Mouse (Mus musculus): Measurements from ENCODE around the gene Pdgfb. TPM values are rescaled to one million over a fixed set of nuclear protein-coding genes. Genes with fewer than 3 reads are reported as not detected.

Gene Pdgfb
- polyA plus RNA-seq, 1 experiment from 2014 or later, result 2.8 TPM

DNA sequence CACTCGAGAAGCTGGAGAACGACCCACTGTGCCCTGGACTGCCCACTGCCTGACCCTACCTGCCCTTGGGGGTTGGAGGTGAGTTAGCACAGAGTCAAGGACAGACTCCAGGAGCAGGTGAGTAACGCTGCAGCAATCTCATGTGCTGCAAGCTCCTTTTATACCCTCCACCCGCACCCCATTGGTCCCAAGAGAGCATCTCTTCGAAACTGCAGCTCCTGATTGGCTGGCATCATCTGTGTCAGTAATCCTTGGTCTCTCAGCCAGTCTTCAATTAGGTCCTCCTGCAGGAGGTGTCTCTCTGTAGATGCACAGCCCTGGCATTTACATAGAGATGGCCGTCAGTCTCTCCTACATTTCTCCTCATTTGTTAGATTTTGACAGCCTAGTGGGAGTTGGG lies 47.4 kb downstream of the Pdgfb start:
- H3K4me1 ChIP-seq (replicated peaks; ENCODE audit: control insufficient read depth, insufficient read depth, low read length), result no peaks in the 10 kb centered on the region

GRCm38 (mm10) chr15:79964376-79964775 lies 50.4 kb downstream of the Pdgfb start:
- Histone ChIP-seq H3K4me1 (replicated peaks; ENCODE audit: control insufficient read depth, insufficient read depth, low read length) (no peaks in the 10 kb centered on the region), H3K9ac (ENCODE audit: low read length) (no peak overlapping the region), H3K4me2 (ENCODE audit: low read depth, low read length, severe bottlenecking) (no peak overlapping the region), H3K36me3 (ENCODE audit: control insufficient read depth, insufficient read depth, low read length) (no peaks in the 10 kb centered on the region), H3K27ac (ENCODE audit: low read depth, low read length) (no peak overlapping the region), H3K9me3 (ENCODE audit: control insufficient read depth, low read length) (no peaks in the 10 kb centered on the region), H3K4me3 (ENCODE audit: low read depth, low read length) (no peak overlapping the region), H3K27me3 (ENCODE audit: control insufficient read depth, insufficient read depth, low read length) (no peaks in the 10 kb centered on the region)
- 90% methylated on average over 7 of the region's 7 CpGs for WGBS
- ATAC-seq (replicated peaks; ENCODE audit: low FRiP score) (no peak), DNase-seq (ENCODE audit: low spot score) (no peak)

More for the DNA sequence above, 47.4 kb downstream of the Pdgfb start:
- H3K4me2 ChIP-seq (ENCODE audit: low read depth, low read length, severe bottlenecking), result no peak overlapping the region
- no peak for ATAC-seq (replicated peaks; ENCODE audit: low FRiP score)
- no peak overlapping the region for H3K27ac ChIP-seq (ENCODE audit: low read depth, low read length)
- H3K9me3 ChIP-seq (ENCODE audit: control insufficient read depth, low read length), result no peaks in the 10 kb centered on the region
- no peak for DNase-seq (ENCODE audit: low spot score)
- H3K36me3 ChIP-seq (ENCODE audit: control insufficient read depth, insufficient read depth, low read length), result no peaks in the 10 kb centered on the region
- WGBS, result 87% methylated on average over 6 of the region's 6 CpGs
- H3K4me3 ChIP-seq (ENCODE audit: low read depth, low read length), result no peak overlapping the region
- no peak overlapping the region for H3K9ac ChIP-seq (ENCODE audit: low read length)
- no peaks in the 10 kb centered on the region for H3K27me3 ChIP-seq (ENCODE audit: control insufficient read depth, insufficient read depth, low read length)

GRCm38 (mm10) chr15:79962661-79963060 lies 52.1 kb downstream of the Pdgfb start:
- Histone ChIP-seq H3K4me2 (ENCODE audit: low read depth, low read length, severe bottlenecking) (no peak overlapping the region), H3K4me3 (ENCODE audit: low read depth, low read length) (no peak overlapping the region), H3K27me3 (ENCODE audit: control insufficient read depth, insufficient read depth, low read length) (no peaks in the 10 kb centered on the region), H3K9me3 (ENCODE audit: control insufficient read depth, low read length) (no peaks in the 10 kb centered on the region), H3K36me3 (ENCODE audit: control insufficient read depth, insufficient read depth, low read length) (no peaks in the 10 kb centered on the region), H3K9ac (ENCODE audit: low read length) (no peak overlapping the region), H3K4me1 (replicated peaks; ENCODE audit: control insufficient read depth, insufficient read depth, low read length) (no peaks in the 10 kb centered on the region), H3K27ac (ENCODE audit: low read depth, low read length) (no peak overlapping the region)
- WGBS, result 69% methylated on average over 18 of the region's 18 CpGs
- DNase-seq (ENCODE audit: low spot score) (no peak), ATAC-seq (replicated peaks; ENCODE audit: low FRiP score) (no peak)

GRCm38 (mm10) chr15:79961366-79961921 lies 53.3 kb downstream of the Pdgfb start:
- DNase-seq (ENCODE audit: low spot score), result no peak
- Histone ChIP-seq H3K9ac (ENCODE audit: low read length) (no peak overlapping the region), H3K4me1 (replicated peaks; ENCODE audit: control insufficient read depth, insufficient read depth, low read length) (no peaks in the 10 kb centered on the region), H3K27ac (ENCODE audit: low read depth, low read length) (no peak overlapping the region), H3K4me3 (ENCODE audit: low read depth, low read length) (no peak overlapping the region), H3K9me3 (ENCODE audit: control insufficient read depth, low read length) (no peaks in the 10 kb centered on the region), H3K4me2 (ENCODE audit: low read depth, low read length, severe bottlenecking) (no peak overlapping the region), H3K36me3 (ENCODE audit: control insufficient read depth, insufficient read depth, low read length) (no peaks in the 10 kb centered on the region), H3K27me3 (ENCODE audit: control insufficient read depth, insufficient read depth, low read length) (no peaks in the 10 kb centered on the region)
- no peak for ATAC-seq (replicated peaks; ENCODE audit: low FRiP score)
- WGBS, result 70% methylated on average over 9 of the region's 9 CpGs

GRCm38 (mm10) chr15:79958418-79958817 lies 56.4 kb downstream of the Pdgfb start:
- no peak overlapping the region for H3K4me3 ChIP-seq (ENCODE audit: low read depth, low read length)
- H3K9me3 ChIP-seq (ENCODE audit: control insufficient read depth, low read length), result no peaks in the 10 kb centered on the region
- no peaks in the 10 kb centered on the region for H3K4me1 ChIP-seq (replicated peaks; ENCODE audit: control insufficient read depth, insufficient read depth, low read length)
- H3K9ac ChIP-seq (ENCODE audit: low read length), result no peak overlapping the region
- ATAC-seq (replicated peaks; ENCODE audit: low FRiP score) (no peak), DNase-seq (ENCODE audit: low spot score) (no peak)
- no peak overlapping the region for H3K4me2 ChIP-seq (ENCODE audit: low read depth, low read length, severe bottlenecking)
- H3K36me3 ChIP-seq (ENCODE audit: control insufficient read depth, insufficient read depth, low read length), result no peaks in the 10 kb centered on the region
- H3K27ac ChIP-seq (ENCODE audit: low read depth, low read length), result no peak overlapping the region
- H3K27me3 ChIP-seq (ENCODE audit: control insufficient read depth, insufficient read depth, low read length), result no peaks in the 10 kb centered on the region
- 68% methylated on average over 3 of the region's 3 CpGs for WGBS

DNA sequence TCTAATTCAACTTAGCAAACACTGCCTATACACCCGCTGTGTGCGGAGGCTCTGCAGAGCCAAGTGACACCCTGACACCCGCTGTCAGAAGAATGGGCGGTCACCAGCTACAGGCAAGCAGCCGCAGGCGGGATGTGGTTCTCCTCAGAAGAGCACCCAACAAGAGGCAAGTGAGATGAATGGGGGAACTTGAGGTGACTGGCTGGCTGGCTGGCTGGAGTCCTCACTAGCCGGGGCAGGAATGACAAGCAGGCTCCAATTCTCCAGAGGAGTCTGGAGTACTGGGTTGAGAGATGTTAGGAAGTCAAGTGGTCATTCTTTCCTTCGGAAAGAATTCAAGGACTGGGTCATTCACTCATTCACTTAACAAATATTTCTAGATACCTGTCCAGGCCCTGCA lies 58.2 kb downstream of the Pdgfb start:
- Histone ChIP-seq H3K36me3 (ENCODE audit: control insufficient read depth, insufficient read depth, low read length) (no peaks in the 10 kb centered on the region), H3K4me3 (ENCODE audit: low read depth, low read length) (no peak overlapping the region), H3K4me2 (ENCODE audit: low read depth, low read length, severe bottlenecking) (no peak overlapping the region), H3K27ac (ENCODE audit: low read depth, low read length) (no peak overlapping the region), H3K9ac (ENCODE audit: low read length) (no peak overlapping the region), H3K27me3 (ENCODE audit: control insufficient read depth, insufficient read depth, low read length) (no peaks in the 10 kb centered on the region), H3K4me1 (replicated peaks; ENCODE audit: control insufficient read depth, insufficient read depth, low read length) (0 out of 2 replicates have a peak, but pooled peaks cover 4% of the 10 kb centered on the region), H3K9me3 (ENCODE audit: control insufficient read depth, low read length) (no peaks in the 10 kb centered on the region)
- 91% methylated on average over 8 of the region's 8 CpGs for WGBS
- DNase-seq (ENCODE audit: low spot score), result no peak
- ATAC-seq (replicated peaks; ENCODE audit: low FRiP score), result no peak

- Histone ChIP-seq H3K4me3 (ENCODE audit: low read depth, low read length) (no peak overlapping the region), H3K9me3 (ENCODE audit: control insufficient read depth, low read length) (no peaks in the 10 kb centered on the region), H3K9ac (ENCODE audit: low read length) (no peak overlapping the region), H3K4me1 (replicated peaks; ENCODE audit: control insufficient read depth, insufficient read depth, low read length) (peaks cover 8% of the 10 kb centered on the region; the same call in 1 of the 2 replicates), H3K4me2 (ENCODE audit: low read depth, low read length, severe bottlenecking) (no peak overlapping the region), H3K27ac (ENCODE audit: low read depth, low read length) (no peak overlapping the region), H3K36me3 (ENCODE audit: control insufficient read depth, insufficient read depth, low read length) (no peaks in the 10 kb centered on the region), H3K27me3 (ENCODE audit: control insufficient read depth, insufficient read depth, low read length) (no peaks in the 10 kb centered on the region)
- ATAC-seq (replicated peaks; ENCODE audit: low FRiP score) (no peak), DNase-seq (ENCODE audit: low spot score) (no peak)
- WGBS, result 69% methylated on average over 7 of the region's 7 CpGs
These were observed 61.3 kb downstream of the Pdgfb start for GRCm38 (mm10) chr15:79953470-79953869.

DNA sequence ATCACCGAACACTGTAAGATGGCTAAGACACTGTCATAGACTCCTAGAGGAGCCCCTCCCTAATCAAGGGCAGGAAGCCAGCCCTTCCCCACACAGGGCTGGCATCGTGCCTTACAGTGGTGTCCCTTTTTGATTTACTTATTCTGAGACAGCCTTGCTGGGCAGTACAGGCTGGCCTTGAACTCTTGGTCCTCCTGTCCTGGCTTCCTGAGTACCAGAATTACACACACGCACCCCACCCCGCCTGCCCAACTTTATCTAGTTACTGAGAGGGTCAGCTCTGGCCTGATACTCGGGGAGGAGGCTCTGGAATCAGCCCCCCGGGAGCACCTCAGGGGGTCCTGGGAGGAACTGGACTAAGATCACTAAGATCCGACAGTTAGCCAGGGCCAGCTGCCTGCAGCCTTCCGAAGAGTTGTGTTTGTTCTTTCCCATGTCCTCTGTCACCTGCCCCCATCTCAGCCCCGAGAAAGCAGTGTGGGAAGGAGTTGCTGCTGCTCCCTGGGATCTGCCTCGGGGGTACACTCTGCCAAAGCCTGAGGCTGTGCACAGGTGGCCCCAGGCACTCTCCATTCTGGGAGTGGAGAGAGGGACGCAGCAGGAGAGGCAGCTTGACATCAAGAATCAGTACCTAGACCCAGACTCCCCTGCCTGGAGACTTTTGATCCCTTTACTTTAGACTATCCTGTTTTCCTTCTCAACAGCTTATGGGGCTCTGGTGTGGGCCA lies 62.1 kb downstream of the Pdgfb start:
- no peak overlapping the region for H3K4me3 ChIP-seq (ENCODE audit: low read depth, low read length)
- ATAC-seq (replicated peaks; ENCODE audit: low FRiP score) (no peak), DNase-seq (ENCODE audit: low spot score) (no peak)
- no peaks in the 10 kb centered on the region for H3K27me3 ChIP-seq (ENCODE audit: control insufficient read depth, insufficient read depth, low read length)
- no peaks in the 10 kb centered on the region for H3K9me3 ChIP-seq (ENCODE audit: control insufficient read depth, low read length)
- H3K36me3 ChIP-seq (ENCODE audit: control insufficient read depth, insufficient read depth, low read length), result no peaks in the 10 kb centered on the region
- WGBS, result 53% methylated on average over 11 of the region's 11 CpGs
- no peak overlapping the region for H3K9ac ChIP-seq (ENCODE audit: low read length)
- no peak overlapping the region for H3K27ac ChIP-seq (ENCODE audit: low read depth, low read length)
- no peak overlapping the region for H3K4me2 ChIP-seq (ENCODE audit: low read depth, low read length, severe bottlenecking)
- peaks cover 8% of the 10 kb centered on the region; the same call in 1 of the 2 replicates for H3K4me1 ChIP-seq (replicated peaks; ENCODE audit: control insufficient read depth, insufficient read depth, low read length)

All from forebrain, embryonic 11.5 days (tissue).